ENCODE assay signal across 20 mouse cellular contexts in the genomic region with DNA sequence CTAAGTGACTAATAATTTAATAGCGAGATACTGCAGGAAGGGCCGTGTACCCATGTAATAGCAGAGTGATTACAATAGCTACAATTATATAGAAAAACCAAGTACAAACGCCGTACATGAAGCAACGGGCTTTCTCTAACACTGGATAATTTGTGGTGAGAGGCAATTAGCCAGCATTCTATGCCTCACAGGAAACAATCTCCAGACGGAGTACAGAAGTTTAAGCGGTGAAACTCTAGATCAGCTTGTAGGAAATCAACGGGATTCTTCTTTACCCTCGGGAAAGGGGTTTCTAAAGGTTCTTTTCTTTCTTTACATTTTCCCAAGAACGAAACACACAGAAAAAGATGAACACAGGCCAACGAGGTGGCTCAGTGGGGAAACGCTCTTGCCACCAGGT. TPM values are rescaled to one million over a fixed set of nuclear protein-coding genes. Genes with fewer than 3 reads are reported as not detected.
DNase-seq lines count a peak whose midpoint lies in the region; ATAC-seq and TF ChIP-seq lines count a peak whose summit lies in the region.
"Had no signal": no experiment of that assay in that cellular context is flagged by ENCODE, and none has a peak within 500 bp of the region (broad histone marks: within the 10 kb centered on the region; RNA-seq: fewer than 3 reads in every experiment).

No protein-coding gene starts in this region.

- H3K27ac ChIP-seq in heart, embryonic 15.5 days, result peak overlapping the region; percentile 31
- peak overlapping the region; percentile 61; the same call in 1 of the 2 replicates for H3K27ac ChIP-seq in embryonic facial prominence, embryonic 12.5 days
- peak overlapping the region; percentile 38; the same call in 1 of the 2 replicates for H3K27ac ChIP-seq in embryonic fibroblast, embryonic 13.5 days (ENCODE audit: insufficient read depth, low read length)
- H3K27ac ChIP-seq in intestine, embryonic 16.5 days (ENCODE audit: low read length), result no peak overlapping the region
- H3K27ac ChIP-seq: forebrain, embryonic 13.5 days; hindbrain, embryonic 15.5 days had no signal

- WGBS in heart, embryonic 15.5 days, result 65% methylated on average over 12 of the region's 12 CpGs
- WGBS in embryonic facial prominence, embryonic 12.5 days, result 39% methylated on average over 12 of the region's 12 CpGs
- 76% methylated on average over 12 of the region's 12 CpGs for WGBS in intestine, embryonic 16.5 days

- TF ChIP-seq CTCF in embryonic fibroblast, embryonic 13.5 days (IDR thresholded peaks at IDR 0.05; ENCODE audit: borderline replicate concordance, insufficient read depth, low read length), result no peak

- H3K9ac ChIP-seq in heart, embryonic 15.5 days, result no peak overlapping the region
- no peak overlapping the region for H3K9ac ChIP-seq in embryonic facial prominence, embryonic 12.5 days
- H3K9ac ChIP-seq in intestine, embryonic 16.5 days (ENCODE audit: low read depth, low read length), result no peak overlapping the region
- H3K9ac ChIP-seq: forebrain, embryonic 13.5 days; forebrain, postnatal 0 days; hindbrain, embryonic 15.5 days had no signal

- no peak for DNase-seq in heart, postnatal 10 days
- DNase-seq in MN1 (ENCODE audit: low spot score), result peak; percentile 49
- no peak for DNase-seq in embryo, embryonic 11 days
- no peak for DNase-seq in right cerebral cortex, postnatal 14 days
- DNase-seq: adrenal gland, adult 2 months; adrenal gland, postnatal 25 days; cerebellum, adult 2 months; cerebellum, postnatal 10 days; forebrain, postnatal 0 days; gastrocnemius, postnatal 36 days; heart, adult 11 months; heart, postnatal 36 days; kidney, adult 2 months had no signal

- no peaks in the 10 kb centered on the region for H3K9me3 ChIP-seq in heart, embryonic 15.5 days (replicated peaks)
- no peaks in the 10 kb centered on the region for H3K9me3 ChIP-seq in embryonic facial prominence, embryonic 12.5 days
- H3K9me3 ChIP-seq in intestine, embryonic 16.5 days (ENCODE audit: control insufficient read depth, low read length), result no peaks in the 10 kb centered on the region
- H3K9me3 ChIP-seq: forebrain, embryonic 13.5 days; hindbrain, embryonic 15.5 days had no signal

- no peak for TF ChIP-seq POLR2A in embryonic fibroblast, embryonic 13.5 days (IDR thresholded peaks at IDR 0.05; ENCODE audit: low read depth, low read length)

- no peak overlapping the region for H3K4me3 ChIP-seq in heart, embryonic 15.5 days
- H3K4me3 ChIP-seq in embryonic facial prominence, embryonic 12.5 days, result no peak overlapping the region
- H3K4me3 ChIP-seq in embryonic fibroblast, embryonic 13.5 days (ENCODE audit: insufficient read depth, low read length), result no peak overlapping the region
- no peak overlapping the region for H3K4me3 ChIP-seq in intestine, embryonic 16.5 days (ENCODE audit: low read length)
- H3K4me3 ChIP-seq: forebrain, embryonic 13.5 days; hindbrain, embryonic 15.5 days had no signal

- intact Hi-C loops in heart, postnatal 10 days (cut with DNase I), result no loop called here

- ATAC-seq in heart, embryonic 15.5 days (replicated peaks; ENCODE audit: insufficient number of reproducible peaks, insufficient read depth, low FRiP score, low read depth), result no peak
- ATAC-seq in embryonic facial prominence, embryonic 12.5 days (ENCODE audit: insufficient number of reproducible peaks, insufficient read depth, low FRiP score, low TSS enrichment), result no peak
- ATAC-seq in intestine, embryonic 16.5 days, result no peak
- ATAC-seq: forebrain, embryonic 13.5 days; forebrain, postnatal 0 days had no signal

- no peak overlapping the region for H3K4me2 ChIP-seq in heart, embryonic 15.5 days
- no peak overlapping the region for H3K4me2 ChIP-seq in embryonic facial prominence, embryonic 12.5 days (replicated peaks)
- no peak overlapping the region for H3K4me2 ChIP-seq in intestine, embryonic 16.5 days (ENCODE audit: low read depth, low read length)
- H3K4me2 ChIP-seq: forebrain, embryonic 13.5 days; hindbrain, embryonic 15.5 days had no signal

- peaks cover 16% of the 10 kb centered on the region for H3K4me1 ChIP-seq in heart, embryonic 15.5 days (replicated peaks)
- H3K4me1 ChIP-seq in embryonic facial prominence, embryonic 12.5 days, result peaks cover 6% of the 10 kb centered on the region
- peaks cover 3% of the 10 kb centered on the region; the same call in 1 of the 2 replicates for H3K4me1 ChIP-seq in embryonic fibroblast, embryonic 13.5 days (ENCODE audit: control insufficient read depth, insufficient read depth, low read length)
- H3K4me1 ChIP-seq in intestine, embryonic 16.5 days (ENCODE audit: control insufficient read depth, insufficient read depth, low read length), result no peaks in the 10 kb centered on the region
- H3K4me1 ChIP-seq: forebrain, embryonic 13.5 days; hindbrain, embryonic 15.5 days had no signal

- no peaks in the 10 kb centered on the region for H3K36me3 ChIP-seq in heart, embryonic 15.5 days
- H3K36me3 ChIP-seq in embryonic facial prominence, embryonic 12.5 days, result no peaks in the 10 kb centered on the region
- H3K36me3 ChIP-seq in intestine, embryonic 16.5 days (ENCODE audit: control insufficient read depth, insufficient read depth, low read length), result no peaks in the 10 kb centered on the region
- H3K36me3 ChIP-seq: hindbrain, embryonic 15.5 days had no signal

- no peaks in the 10 kb centered on the region for H3K27me3 ChIP-seq in heart, embryonic 15.5 days
- H3K27me3 ChIP-seq in embryonic facial prominence, embryonic 12.5 days, result no peaks in the 10 kb centered on the region
- H3K27me3 ChIP-seq in intestine, embryonic 16.5 days (replicated peaks; ENCODE audit: control insufficient read depth, insufficient read depth, low read length), result no peaks in the 10 kb centered on the region
- H3K27me3 ChIP-seq: forebrain, embryonic 13.5 days; hindbrain, embryonic 15.5 days had no signal

RNA-seq across cellular contexts. Expression of gene Eln, which starts 29.4 kb away (rescaled TPM):
- polyA plus RNA-seq in heart, embryonic 15.5 days (2015; fragmentation: Nextera tagmentation; extraction: Ambion mirVana), result 683 and 1,118 TPM in 2 replicates
- 100 to 1,000 TPM; 610 to 981 TPM for total RNA-seq in heart, postnatal 10 days (2021)
- 32.7 and 35.4 TPM in 2 replicates for polyA plus RNA-seq in embryonic facial prominence, embryonic 12.5 days (2016; fragmentation: Nextera tagmentation; extraction: Ambion mirVana)
- 57.9 and 265 TPM in 2 replicates for polyA plus RNA-seq in embryonic fibroblast, embryonic 13.5 days (2011; ENCODE audit: insufficient read length, low read depth, missing spikeins)
- 50.5 and 65.8 TPM in 2 replicates for polyA plus RNA-seq in intestine, embryonic 16.5 days (2015; fragmentation: Nextera tagmentation; extraction: Ambion mirVana)
- total RNA-seq: CH12.LX had no signal
